Mouse (Mus musculus): Measurements from ENCODE around the gene Lrp1.

The Lrp1 gene

GRCm38 (mm10) chr10:127521611-127522080 is 99.3 kb downstream of the Lrp1 start:
- no peak for DNase-seq (ENCODE audit: low spot score in 2 of 2)

GRCm38 (mm10) chr10:127520714-127521357 is 100.1 kb downstream of the Lrp1 start:
- DNase-seq (ENCODE audit: low spot score in 2 of 2): no peak

GRCm38 (mm10) chr10:127519903-127520713 is 100.8 kb downstream of the Lrp1 start:
- no peak for DNase-seq (ENCODE audit: low spot score in 2 of 2)

- no peak for DNase-seq (ENCODE audit: low spot score in 2 of 2)
Observed at GRCm38 (mm10) chr10:127519041-127519701, 101.8 kb downstream of the Lrp1 start.

- DNase-seq (ENCODE audit: low spot score in 2 of 2): no peak
Observed at GRCm38 (mm10) chr10:127517941-127518340, 103.0 kb downstream of the Lrp1 start.

GRCm38 (mm10) chr10:127516576-127517260 is 104.2 kb downstream of the Lrp1 start:
- DNase-seq (ENCODE audit: low spot score in 2 of 2): no peak

- no peak for DNase-seq (ENCODE audit: low spot score in 2 of 2)
Observed at GRCm38 (mm10) chr10:127515983-127516459, 104.9 kb downstream of the Lrp1 start.

- DNase-seq (ENCODE audit: low spot score in 2 of 2): no peak
Observed at GRCm38 (mm10) chr10:127515271-127515982, 105.5 kb downstream of the Lrp1 start.

GRCm38 (mm10) chr10:127514764-127515163 is 106.2 kb downstream of the Lrp1 start, which contains the start of gene Ndufa4l2:
Gene Ndufa4l2, plus strand, starts transcription at chr10:127514967.
- DNase-seq (ENCODE audit: low spot score in 2 of 2): no peak

GRCm38 (mm10) chr10:127514111-127514698 is 106.7 kb downstream of the Lrp1 start:
- no peak for DNase-seq (ENCODE audit: low spot score in 2 of 2)

GRCm38 (mm10) chr10:127513501-127514091 is 107.4 kb downstream of the Lrp1 start:
- DNase-seq (ENCODE audit: low spot score in 2 of 2): no peak

GRCm38 (mm10) chr10:127512813-127513212 is 108.1 kb downstream of the Lrp1 start:
- DNase-seq (ENCODE audit: low spot score in 2 of 2): peak; percentile 86 to 91

- no peak for DNase-seq (ENCODE audit: low spot score in 2 of 2)
Observed at GRCm38 (mm10) chr10:127512307-127512666, 108.7 kb downstream of the Lrp1 start.

GRCm38 (mm10) chr10:127511634-127512306 is 109.2 kb downstream of the Lrp1 start:
- DNase-seq (ENCODE audit: low spot score in 2 of 2): no peak

GRCm38 (mm10) chr10:127510895-127511617 is 109.9 kb downstream of the Lrp1 start:
- no peak for DNase-seq (ENCODE audit: low spot score in 2 of 2)

GRCm38 (mm10) chr10:127509837-127510701 is 110.9 kb downstream of the Lrp1 start:
- no peak for DNase-seq (ENCODE audit: low spot score in 2 of 2)

GRCm38 (mm10) chr10:127509051-127509836 is 111.7 kb downstream of the Lrp1 start:
- peak; percentile 72 to 84 for DNase-seq (ENCODE audit: low spot score in 2 of 2)
